Mouse (Mus musculus) G1E-ER4 (cell line): ENCODE measurements around the gene Gm20671. TPM values are rescaled to one million over a fixed set of nuclear protein-coding genes. Genes with fewer than 3 reads are reported as not detected.

ENCODE experiments used
- GATA1 ChIP-seq: IDR thresholded peaks from one replicate; pipeline ENCODE4 v1.8.0; 2012; ENCODE audit warnings: low read length, inconsistent platforms
- polyA plus RNA-seq: library from polyadenylated mRNA; stranded (reverse); fragments of >175 nt; gene quantifications from 2 replicates; pipeline ENCODE4 v1.2.3, GENCODE M21; 2012

The Gm20671 gene
- polyA plus RNA-seq, 1 experiment: 0.25 TPM

GRCm38 (mm10) chr5:32820471-32820870 is 6.4 kb downstream of the Gm20671 start:
- TF ChIP-seq GATA1: no peak

- no peak for TF ChIP-seq GATA1
Observed at GRCm38 (mm10) chr5:32815396-32815795, 11.5 kb downstream of the Gm20671 start.

GRCm38 (mm10) chr5:32785313-32785915 is 41.5 kb downstream of the Gm20671 start, which contains the start of gene Pisd:
Gene Pisd, minus strand, starts transcription at chr5:32785646.
- TF ChIP-seq GATA1: no peak

- no peak for TF ChIP-seq GATA1
Observed at GRCm38 (mm10) chr5:32784726-32785125, 42.2 kb downstream of the Gm20671 start.

- no peak for TF ChIP-seq GATA1
Observed at GRCm38 (mm10) chr5:32781596-32781995, 45.3 kb downstream of the Gm20671 start.

GRCm38 (mm10) chr5:32778168-32778567 is 48.7 kb downstream of the Gm20671 start:
- TF ChIP-seq GATA1: no peak

- no peak for TF ChIP-seq GATA1
Observed at GRCm38 (mm10) chr5:32772361-32772760, 54.5 kb downstream of the Gm20671 start.

GRCm38 (mm10) chr5:32767636-32768373 is 59.1 kb downstream of the Gm20671 start:
- no peak for TF ChIP-seq GATA1

GRCm38 (mm10) chr5:32767004-32767403 is 59.9 kb downstream of the Gm20671 start:
- no peak for TF ChIP-seq GATA1

- no peak for TF ChIP-seq GATA1
Observed at GRCm38 (mm10) chr5:32761566-32762140, 65.3 kb downstream of the Gm20671 start.

GRCm38 (mm10) chr5:32760787-32761186 is 66.1 kb downstream of the Gm20671 start:
- no peak for TF ChIP-seq GATA1

GRCm38 (mm10) chr5:32759662-32760061 is 67.2 kb downstream of the Gm20671 start:
- TF ChIP-seq GATA1: no peak

GRCm38 (mm10) chr5:32756141-32756540 is 70.8 kb downstream of the Gm20671 start:
- TF ChIP-seq GATA1: no peak

GRCm38 (mm10) chr5:32751736-32752135 is 75.2 kb downstream of the Gm20671 start:
- no peak for TF ChIP-seq GATA1

GRCm38 (mm10) chr5:32748936-32749335 is 78.0 kb downstream of the Gm20671 start:
- TF ChIP-seq GATA1: no peak

GRCm38 (mm10) chr5:32747650-32748375 is 79.1 kb downstream of the Gm20671 start:
- no peak for TF ChIP-seq GATA1
